ENCODE assay signal across 8 mouse cellular contexts in genomic region chr15:100551326-100552307, GRCm38 (mm10). TPM values are rescaled to one million over a fixed set of nuclear protein-coding genes. Genes with fewer than 3 reads are reported as not detected.
DNase-seq lines count a peak whose midpoint lies in the region; ATAC-seq and TF ChIP-seq lines count a peak whose summit lies in the region.

Gene Tfcp2 (minus strand): TSS chr15:100552008.

- peak; percentile 99 for DNase-seq in heart, postnatal 10 days
- DNase-seq in large intestine, adult 2 months (ENCODE audit: low read depth, low spot score), result peak; percentile 94
- DNase-seq in liver, postnatal 0 days, result peak; percentile 98
- DNase-seq in testis, postnatal 10 days (ENCODE audit: low spot score), result peak; percentile 97

- H3K9ac ChIP-seq in ES-Bruce4 (ENCODE audit: low read depth, poor library complexity, severe bottlenecking), result peak within 1 kb of the TSS; percentile 80
- peak within 1 kb of the TSS; percentile 81 for H3K9ac ChIP-seq in forebrain, embryonic 13.5 days
- H3K9ac ChIP-seq in liver, postnatal 0 days (replicated peaks), result peak within 1 kb of the TSS; percentile 83
- peak within 1 kb of the TSS; percentile 87 for H3K9ac ChIP-seq in neural tube, embryonic 14.5 days (replicated peaks; ENCODE audit: low read depth, low read length)

- under 1% methylated on average over 83 of the region's 84 CpGs for whole genome bisulfite sequencing in forebrain, embryonic 13.5 days
- WGBS in large intestine, adult 2 months, result under 1% methylated on average over 84 of the region's 84 CpGs
- under 1% methylated on average over 84 of the region's 84 CpGs for WGBS in liver, postnatal 0 days (ENCODE audit: insufficient replicate concordance)
- under 1% methylated on average over 84 of the region's 84 CpGs for WGBS in neural tube, embryonic 14.5 days

- no peaks in the 10 kb centered on the region; the same call in 1 of the 2 replicates for H3K36me3 ChIP-seq in ES-Bruce4 (ENCODE audit: control insufficient read depth, insufficient read depth, low read length, poor library complexity, severe bottlenecking)
- peaks cover 20% of the 10 kb centered on the region for H3K36me3 ChIP-seq in forebrain, embryonic 13.5 days (ENCODE audit: poor library complexity, severe bottlenecking)
- no peaks in the 10 kb centered on the region for H3K36me3 ChIP-seq in liver, postnatal 0 days (replicated peaks; ENCODE audit: insufficient read depth, low read length)
- H3K36me3 ChIP-seq in neural tube, embryonic 14.5 days (ENCODE audit: control insufficient read depth, insufficient read depth, low read length), result no peaks in the 10 kb centered on the region

- TF ChIP-seq CTCF in ES-Bruce4 (IDR thresholded peaks at IDR 0.05; ENCODE audit: low read depth, low read length), result no peak
- TF ChIP-seq CTCF in liver, postnatal 0 days (IDR thresholded peaks at IDR 0.05; ENCODE audit: low read depth), result no peak

- H3K9me3 ChIP-seq in ES-Bruce4 (replicated peaks; ENCODE audit: control insufficient read depth, insufficient read depth, low read length, poor library complexity, severe bottlenecking), result no peaks in the 10 kb centered on the region
- no peaks in the 10 kb centered on the region for H3K9me3 ChIP-seq in forebrain, embryonic 13.5 days (replicated peaks)
- no peaks in the 10 kb centered on the region for H3K9me3 ChIP-seq in liver, postnatal 0 days (ENCODE audit: low read length)
- H3K9me3 ChIP-seq in neural tube, embryonic 14.5 days (ENCODE audit: control insufficient read depth, low read length), result no peaks in the 10 kb centered on the region

- H3K27me3 ChIP-seq in ES-Bruce4 (ENCODE audit: control insufficient read depth, insufficient read depth, low read length, poor library complexity, severe bottlenecking), result no peaks in the 10 kb centered on the region
- no peaks in the 10 kb centered on the region for H3K27me3 ChIP-seq in forebrain, embryonic 13.5 days
- H3K27me3 ChIP-seq in liver, postnatal 0 days (ENCODE audit: insufficient read depth, low read length), result no peaks in the 10 kb centered on the region
- no peaks in the 10 kb centered on the region for H3K27me3 ChIP-seq in neural tube, embryonic 14.5 days (ENCODE audit: control insufficient read depth, insufficient read depth, low read length)

- H3K4me1 ChIP-seq in ES-Bruce4 (ENCODE audit: control insufficient read depth, insufficient read depth, low read length), result no peaks in the 10 kb centered on the region
- H3K4me1 ChIP-seq in forebrain, embryonic 13.5 days, result peaks cover 17% of the 10 kb centered on the region
- H3K4me1 ChIP-seq in liver, postnatal 0 days (ENCODE audit: insufficient read depth), result 0 out of 2 replicates have a peak, but pooled peaks cover 7% of the 10 kb centered on the region
- H3K4me1 ChIP-seq in neural tube, embryonic 14.5 days (ENCODE audit: control insufficient read depth, insufficient read depth, low read length), result peaks cover 9% of the 10 kb centered on the region; the same call in 1 of the 2 replicates

- H3K4me2 ChIP-seq in forebrain, embryonic 13.5 days, result peak within 1 kb of the TSS; percentile 91
- H3K4me2 ChIP-seq in liver, postnatal 0 days (ENCODE audit: low read depth, low read length), result peak within 1 kb of the TSS; percentile 96
- peak within 1 kb of the TSS; percentile 94 for H3K4me2 ChIP-seq in neural tube, embryonic 14.5 days (ENCODE audit: low read depth, low read length)

- TF ChIP-seq EP300 in ES-Bruce4 (IDR thresholded peaks at IDR 0.05; ENCODE audit: insufficient read depth, low read depth, low read length), result no peak
- TF ChIP-seq EP300 in liver, postnatal 0 days (IDR thresholded peaks at IDR 0.05; ENCODE audit: low read depth), result peak; percentile 81

- intact Hi-C loops in heart, postnatal 10 days (cut with DNase I), result no loop called here

- H3K27ac ChIP-seq in ES-Bruce4 (ENCODE audit: insufficient read depth, low read length), result peak within 1 kb of the TSS; percentile 16; the same call in 1 of the 2 replicates
- peak within 1 kb of the TSS; percentile 90 for H3K27ac ChIP-seq in forebrain, embryonic 13.5 days
- peak within 1 kb of the TSS; percentile 94 for H3K27ac ChIP-seq in liver, postnatal 0 days (ENCODE audit: low read depth)
- H3K27ac ChIP-seq in neural tube, embryonic 14.5 days (ENCODE audit: low read depth, low read length), result peak within 1 kb of the TSS; percentile 88

- TF ChIP-seq POLR2A in ES-Bruce4 (IDR thresholded peaks at IDR 0.05; ENCODE audit: insufficient read depth, low read length), result peak; percentile 47

- ATAC-seq in cerebellum, adult (ENCODE audit: insufficient number of reproducible peaks, low FRiP score, low TSS enrichment), result peak; percentile 100
- peak; percentile 100 for ATAC-seq in forebrain, embryonic 13.5 days
- peak; percentile 98 for ATAC-seq in liver, postnatal 0 days
- peak; percentile 100 for ATAC-seq in neural tube, embryonic 14.5 days (ENCODE audit: low read depth)

- H3K4me3 ChIP-seq in ES-Bruce4 (ENCODE audit: low read depth, low read length), result peak within 1 kb of the TSS; percentile 58
- H3K4me3 ChIP-seq in forebrain, embryonic 13.5 days, result peak within 1 kb of the TSS; percentile 66
- peak within 1 kb of the TSS; percentile 91 for H3K4me3 ChIP-seq in liver, postnatal 0 days (ENCODE audit: low read depth, low read length)
- peak within 1 kb of the TSS; percentile 89 for H3K4me3 ChIP-seq in neural tube, embryonic 14.5 days (ENCODE audit: low read depth, low read length)

RNA-seq across cellular contexts. Expression of gene Tfcp2, which starts in this region (rescaled TPM):
- polyA plus RNA-seq in ES-Bruce4 (2011; ENCODE audit: insufficient read depth, insufficient read length, low read depth, missing spikeins), result 14.2 and 15.7 TPM in 2 replicates
- 35.2 and 38.3 TPM in 2 replicates for polyA plus RNA-seq in forebrain, embryonic 13.5 days (2015; fragmentation: Nextera tagmentation; extraction: Ambion mirVana)
- total RNA-seq in heart, postnatal 10 days (2021), result 10 to 100 TPM; 13.3 to 15.0 TPM
- 3.4 and 4.0 TPM in 2 replicates for polyA plus RNA-seq in large intestine, adult 2 months (2012; rRNA removed)
- 4.0 TPM in 2 replicates for polyA plus RNA-seq in liver, postnatal 0 days (2015; fragmentation: Nextera tagmentation; extraction: Ambion mirVana)
- 32.0 and 33.4 TPM in 2 replicates for polyA plus RNA-seq in neural tube, embryonic 14.5 days (2014; fragmentation: Nextera tagmentation; extraction: Ambion mirVana)

Comparison
In these comparisons a context has a peak if more than half of its experiments do, and no peak if none do; other contexts are left out.
1. Peak in every context shown above with its lines: DNase-seq, ATAC-seq, H3K4me3 ChIP-seq and H3K27ac ChIP-seq.
2. H3K27ac ChIP-seq: peak in every context shown above with its lines; median percentile 94 in liver, postnatal 0 days; 90 in forebrain, embryonic 13.5 days; 88 in neural tube, embryonic 14.5 days; 16 in ES-Bruce4.